Mouse (Mus musculus) adrenal gland, adult 2 months (tissue): Measurements from ENCODE around the gene Ufl1. TPM values are rescaled to one million over a fixed set of nuclear protein-coding genes. Genes with fewer than 3 reads are reported as not detected.
"Not testable (repeated sequence)": the region's sequence is repeated elsewhere in the genome, so short reads cannot be mapped to it uniquely, and the experiment has no call there.

Source experiments
- DNase-seq: peaks from one replicate; pipeline ENCODE4 v3.0.0; 2021
- long read RNA-seq: library from polyadenylated mRNA; stranded (forward); transcript quantifications from one replicate; pipeline ENCODE4 v2.0.0, GENCODE M21; 2021
- polyA plus RNA-seq: library from polyadenylated mRNA; depleted of rRNA; stranded (reverse); fragments of >200 nt; gene quantifications from 2 replicates; pipeline ENCODE4 v1.2.3, GENCODE M21; 2012; rRNA removed
- total RNA-seq, 2 experiments: library from RNA; stranded (reverse); gene quantifications; 2 replicates each; pipeline ENCODE4 v1.2.3; 2021

Gene Ufl1
- total RNA-seq (10 to 100 TPM; 20.7 to 37.3 TPM), polyA plus RNA-seq (1.2 and 2.8 TPM in 2 replicates)
- long read RNA-seq, full-length matches to known transcripts: 15 of 30 reads
- long read RNA-seq, partial matches to known transcripts: 2 of 30 reads
- long read RNA-seq, other reads (novel, unspliced or antisense): 13 of 30 reads

- DNase-seq: peak; percentile 99
Observed at GRCm38 (mm10) chr4:25281671-25282038, at the start of gene Ufl1. TSS of gene Ufl1 (minus strand) at chr4:25281821.

DNA sequence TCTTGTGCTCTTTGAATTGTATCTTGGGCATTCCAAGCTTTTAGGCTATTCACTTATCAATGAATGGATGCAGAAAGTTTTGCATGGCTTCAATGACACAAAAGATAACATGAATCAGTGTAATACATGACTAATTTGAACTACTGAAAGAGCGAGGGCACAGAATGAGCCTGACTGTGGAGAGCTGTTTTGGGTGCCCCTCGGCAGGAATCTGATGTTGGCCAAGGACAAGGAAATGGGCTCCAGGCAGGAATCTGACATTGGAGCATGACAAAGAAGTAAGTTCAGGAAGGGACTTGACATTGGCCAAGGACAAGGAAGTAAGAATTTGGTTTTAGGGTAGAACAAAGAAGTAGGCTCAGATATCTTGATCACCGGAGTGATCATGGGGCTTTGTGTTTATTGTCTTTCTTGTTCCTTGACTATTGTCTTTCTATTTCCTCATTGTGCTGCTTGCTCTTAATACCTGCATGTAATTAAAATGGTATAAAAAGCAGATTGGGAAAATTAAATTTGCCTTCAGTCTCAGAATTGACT, 44.1 kb upstream of the Ufl1 start:
- DNase-seq: no peak

DNA sequence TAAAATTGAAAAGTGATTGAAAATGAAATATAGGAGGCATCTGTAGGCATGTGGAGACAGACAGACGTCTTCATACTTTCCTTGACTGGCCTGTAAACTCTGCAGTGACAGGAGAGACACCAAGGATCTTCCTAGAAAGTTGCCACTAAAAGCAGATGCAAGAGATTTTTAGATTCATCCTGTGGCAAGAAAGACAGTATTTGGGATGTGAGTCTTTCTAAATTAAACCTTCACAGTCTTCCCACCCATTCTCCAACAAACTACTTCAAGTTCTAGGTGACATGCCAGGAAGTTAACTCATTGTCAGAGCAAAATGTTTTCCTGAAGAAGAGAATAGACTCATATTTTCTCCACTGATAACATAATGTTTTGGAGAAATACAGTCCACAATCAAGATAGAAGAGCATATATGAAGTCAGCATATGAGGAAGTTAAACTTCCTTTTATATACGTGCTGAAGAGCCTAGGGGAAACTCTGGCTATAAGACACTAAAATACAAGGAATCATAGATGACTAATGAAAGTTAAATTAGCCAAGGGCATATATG, 41.1 kb upstream of the Ufl1 start:
- DNase-seq: no peak

DNA sequence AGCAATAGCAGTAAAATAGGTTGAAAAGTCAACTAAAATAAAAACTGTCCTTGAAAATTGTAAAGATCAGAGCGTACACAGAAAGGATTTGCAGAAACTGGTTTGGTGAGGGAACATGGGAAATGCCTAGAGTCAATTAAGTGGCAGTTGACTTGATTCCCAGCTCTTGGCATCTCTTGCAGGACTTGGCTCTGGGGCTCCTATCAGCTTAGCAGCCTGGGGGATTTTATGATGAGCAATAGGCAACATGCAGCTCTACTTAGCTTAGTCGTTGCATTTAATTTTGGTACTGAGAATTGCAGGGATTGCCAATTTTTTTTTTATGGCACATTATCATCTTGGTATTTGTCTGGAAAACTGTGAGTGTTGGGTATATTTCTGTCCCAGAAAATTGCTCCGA, 32.1 kb upstream of the Ufl1 start:
- no peak for DNase-seq

- not testable (repeated sequence) for DNase-seq
Observed at GRCm38 (mm10) chr4:25285002-25285401, 3.4 kb upstream of the Ufl1 start.

- DNase-seq: no peak
Observed at GRCm38 (mm10) chr4:25280938-25281670, 517 bp downstream of the Ufl1 start.

GRCm38 (mm10) chr4:25272861-25273627, 8.6 kb downstream of the Ufl1 start:
- DNase-seq: no peak

- DNase-seq: no peak
Observed at GRCm38 (mm10) chr4:25271926-25272325, 9.7 kb downstream of the Ufl1 start.

- no peak for DNase-seq
Observed at GRCm38 (mm10) chr4:25267144-25267543, 14.5 kb downstream of the Ufl1 start.

DNA sequence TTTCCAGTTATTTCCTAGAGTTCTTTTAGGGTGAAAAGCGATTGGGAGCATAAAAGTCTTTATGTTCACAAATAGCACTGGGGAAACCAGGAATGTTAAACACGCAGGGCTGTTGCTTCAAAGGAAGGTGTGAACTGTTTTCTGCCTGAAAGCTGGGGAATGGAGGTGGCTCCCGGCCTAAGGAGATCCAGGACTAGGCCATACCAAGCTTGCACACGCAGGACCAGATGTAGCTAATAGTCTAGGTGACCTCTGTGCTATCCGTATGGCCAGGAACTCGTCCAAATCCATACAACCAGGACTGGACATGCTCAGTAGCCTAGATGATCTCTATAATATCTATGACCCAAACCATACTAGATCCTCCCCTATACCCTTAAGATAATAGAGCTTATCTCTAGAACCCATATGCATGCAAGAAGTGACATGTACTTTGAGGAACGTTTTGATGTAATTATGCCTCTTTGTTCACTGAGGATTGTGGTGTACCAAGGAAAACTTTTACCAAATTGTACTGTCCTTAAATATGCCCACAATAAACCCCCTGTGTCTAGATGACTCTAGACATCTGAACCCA, 23.7 kb downstream of the Ufl1 start:
- no peak for DNase-seq

- DNase-seq: no peak
Observed at GRCm38 (mm10) chr4:25242776-25243175, 38.8 kb downstream of the Ufl1 start, which contains the start of gene Fhl5. TSS of gene Fhl5 (minus strand) at chr4:25242876.

DNA sequence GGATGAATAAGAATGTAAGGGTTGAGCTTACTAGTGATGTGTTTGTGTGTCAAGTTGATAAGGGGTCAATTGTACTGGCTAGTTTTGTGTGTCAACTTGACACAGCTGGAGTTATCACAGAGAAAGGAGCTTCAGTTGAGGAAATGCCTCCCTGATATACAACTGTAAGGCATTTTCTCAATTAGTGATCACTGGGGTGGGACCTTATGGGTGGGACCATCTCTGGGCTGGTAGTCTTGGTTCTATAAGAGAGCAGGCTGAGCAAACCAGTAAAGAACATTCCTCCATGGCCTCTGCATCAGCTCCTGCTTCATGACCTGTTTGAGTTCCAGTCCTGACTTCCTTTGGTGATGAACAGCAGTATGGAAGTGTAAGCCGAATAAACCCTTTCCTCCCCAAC, 46.0 kb downstream of the Ufl1 start:
- not testable (repeated sequence) for DNase-seq

DNA sequence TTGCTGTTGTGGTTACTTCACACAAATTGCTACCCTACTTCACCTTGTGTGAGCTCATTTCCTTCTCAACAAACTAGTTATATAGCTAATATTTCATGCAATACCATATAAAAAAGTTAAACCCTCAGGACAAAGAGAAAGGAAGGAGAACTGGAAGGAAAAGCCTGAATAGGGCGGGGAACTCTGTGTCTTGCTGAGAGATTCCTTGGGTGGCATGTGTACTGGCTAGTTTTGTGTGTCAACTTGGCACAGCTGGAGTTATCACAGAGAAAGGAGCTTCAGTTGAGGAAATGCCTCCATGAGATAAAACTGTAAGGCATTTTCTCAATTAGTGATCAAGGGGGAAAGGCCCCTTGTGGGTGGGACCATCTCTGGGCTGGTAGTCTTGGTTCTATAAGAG, 47.9 kb downstream of the Ufl1 start:
- not testable (repeated sequence) for DNase-seq

DNA sequence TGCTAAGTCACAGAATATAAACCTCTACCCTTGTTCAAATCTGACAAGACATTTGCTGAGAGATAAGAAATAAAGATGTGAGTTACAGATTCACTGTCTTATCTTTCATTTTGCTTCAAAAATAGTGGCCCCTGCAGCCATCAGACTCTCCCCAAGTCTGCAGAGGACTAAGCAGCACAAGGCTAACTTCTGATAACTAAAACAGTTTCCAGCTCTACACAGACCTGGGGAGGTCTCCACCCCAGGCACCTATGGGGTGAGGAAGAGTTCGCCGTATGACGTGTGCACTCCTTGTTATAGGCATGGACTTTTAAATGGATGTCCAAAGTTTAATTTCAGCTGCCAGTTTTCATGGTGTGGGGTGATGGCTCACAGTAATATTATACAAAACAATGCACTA, 49.1 kb downstream of the Ufl1 start:
- DNase-seq: no peak

DNA sequence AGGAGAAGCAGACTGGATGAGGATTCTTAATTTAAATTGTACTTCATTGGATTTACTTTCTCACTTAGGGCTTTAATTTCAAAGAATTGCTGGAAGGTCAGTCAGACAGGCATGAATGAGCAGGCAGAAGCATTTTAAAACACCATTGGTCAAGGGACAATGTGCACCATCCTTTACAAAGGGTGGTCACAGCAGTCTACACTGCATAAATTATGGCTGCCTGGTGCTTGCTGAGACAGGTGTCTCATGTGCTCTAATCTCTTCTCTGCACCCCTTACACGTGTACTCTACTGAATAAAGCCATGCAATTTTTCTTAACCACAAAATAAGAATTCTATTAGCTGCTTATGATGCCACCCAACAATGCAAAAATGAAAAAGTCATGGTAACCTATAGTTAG, 54.1 kb downstream of the Ufl1 start:
- no peak for DNase-seq

- no peak for DNase-seq
Observed at GRCm38 (mm10) chr4:25221927-25222326, 59.7 kb downstream of the Ufl1 start.

- DNase-seq: no peak
Observed at GRCm38 (mm10) chr4:25213451-25213850, 68.2 kb downstream of the Ufl1 start.

DNA sequence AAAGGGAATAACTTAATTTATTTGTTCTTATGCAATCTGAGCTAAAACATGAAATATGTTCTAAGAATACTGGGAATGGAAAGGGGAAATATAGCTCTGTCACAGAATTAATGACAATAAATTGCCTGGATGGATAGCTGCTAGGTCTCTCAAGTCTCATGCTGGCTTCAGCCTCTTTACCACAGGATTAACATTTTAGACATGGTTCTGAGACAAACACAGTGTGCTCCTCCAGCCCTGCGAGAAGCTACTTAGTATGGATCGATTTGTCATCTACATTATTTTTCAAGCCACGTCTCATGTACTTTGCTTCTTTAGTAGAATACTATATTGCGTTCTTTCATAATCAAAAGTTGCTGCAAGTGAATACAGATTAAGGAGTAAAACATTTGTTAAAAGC, 75.5 kb downstream of the Ufl1 start:
- no peak for DNase-seq
